Mouse (Mus musculus) G1E (cell line): ENCODE measurements around the gene Tbc1d10a. TPM values are rescaled to one million over a fixed set of nuclear protein-coding genes. Genes with fewer than 3 reads are reported as not detected.

Experiments
- ATAC-seq: 2 replicates; pipeline ENCODE4 v1.8.0; 2016; ENCODE audit warnings: mild to moderate bottlenecking; ENCODE audit not compliant: insufficient number of reproducible peaks, poor library complexity, low FRiP score, severe bottlenecking; ENCODE audit errors: extremely low read depth
- DNase-seq: peaks from one replicate; pipeline ENCODE4 v3.0.0; 2012; ENCODE audit warnings: low spot score
- H3K27me3 ChIP-seq: 2 replicates; pipeline ENCODE4 v1.6.1; 2012; ENCODE audit warnings: mild to moderate bottlenecking, low read length, inconsistent platforms; ENCODE audit not compliant: insufficient read depth
- H3K36me3 ChIP-seq: replicated peaks from 2 replicates; pipeline ENCODE3; 2012; ENCODE audit warnings: mild to moderate bottlenecking, inconsistent platforms
- H3K4me1 ChIP-seq: 2 replicates; pipeline ENCODE4 v1.6.1; 2012; ENCODE audit warnings: low read depth, low read length, inconsistent platforms, mixed read lengths; ENCODE audit not compliant: insufficient read depth
- H3K4me3 ChIP-seq: 2 replicates; pipeline ENCODE4 v1.5.1; 2012; ENCODE audit warnings: low read depth, mild to moderate bottlenecking, inconsistent platforms, low read length, moderate library complexity, mixed read lengths
- H3K9me3 ChIP-seq: replicated peaks from 2 replicates; pipeline ENCODE4 v1.6.1; 2012; ENCODE audit warnings: inconsistent platforms
- CTCF ChIP-seq: IDR thresholded peaks from 2 replicates; pipeline ENCODE4 v1.5.1; 2012; ENCODE audit warnings: low read depth, low read length, inconsistent platforms, mixed read lengths
- GATA1 ChIP-seq: IDR thresholded peaks from 2 replicates; pipeline ENCODE4 v1.6.1; 2012; ENCODE audit warnings: borderline replicate concordance, low read length, inconsistent platforms, mixed read lengths
- GATA2 ChIP-seq: IDR thresholded peaks from 2 replicates; pipeline ENCODE4 v1.6.1; 2012; ENCODE audit warnings: low read depth, low read length, inconsistent platforms, borderline replicate concordance
- POLR2AphosphoS5 ChIP-seq: IDR thresholded peaks from 2 replicates; pipeline ENCODE4 v1.6.1; 2012; ENCODE audit warnings: low read depth, low read length, inconsistent platforms; ENCODE audit not compliant: insufficient replicate concordance
- TAL1 ChIP-seq: conservative IDR thresholded peaks from 2 replicates; pipeline ENCODE4 v1.6.1; 2012; ENCODE audit warnings: low read depth, low read length, inconsistent platforms, mixed read lengths
- polyA plus RNA-seq: library from polyadenylated mRNA; stranded (reverse); fragments of >175 nt; gene quantifications from 2 replicates; pipeline ENCODE4 v1.2.3, GENCODE M21; 2012
- total RNA-seq, 2 experiments: library from RNA; stranded (forward) in 1 of 2; stranded (reverse) in 1 of 2; fragments of 200-1000 nt in 1 of 2; fragments of >200 nt in 1 of 2; fragmentation: Nextera tagmentation in 1 of 2; gene quantifications; 2 replicates each; pipeline ENCODE4 v1.2.3; 2014 to 2017

The Tbc1d10a gene
- total and polyA plus RNA-seq, 3 experiments = 5.0 to 24.1 (median 20.8) TPM

DNA sequence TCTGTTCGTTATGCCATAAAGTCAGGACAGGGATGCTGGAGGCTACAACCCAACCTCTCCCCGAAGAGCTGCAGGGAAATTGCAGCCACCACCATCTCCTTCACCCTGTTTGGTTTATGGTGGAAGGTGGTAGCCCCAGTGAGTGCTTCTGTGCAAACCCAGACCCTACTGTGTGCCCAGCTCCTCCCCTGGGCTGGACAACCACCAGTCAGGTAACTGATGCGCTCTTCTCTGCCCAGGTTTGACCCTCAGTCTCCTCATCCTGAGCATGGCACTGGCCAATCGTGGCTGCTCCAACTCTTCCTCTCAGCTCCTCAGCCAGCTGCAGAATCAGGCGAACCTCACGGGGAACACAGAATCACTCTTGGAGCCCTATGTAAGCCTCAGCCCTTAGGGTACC, 51.6 kb downstream of the Tbc1d10a start:
- DNase-seq = no peak
- peaks cover 6% of the 10 kb centered on the region for H3K9me3 ChIP-seq
- peaks cover 79% of the 10 kb centered on the region for H3K4me1 ChIP-seq
- peak overlapping the region; percentile 80 for H3K4me3 ChIP-seq
- no peaks in the 10 kb centered on the region for H3K27me3 ChIP-seq
- TF ChIP-seq POLR2AphosphoS5 (no peak), GATA1 (no peak), GATA2 (no peak), CTCF (no peak), TAL1 (no peak)
- ATAC-seq = no peak
- H3K36me3 ChIP-seq = peaks cover 59% of the 10 kb centered on the region

DNA sequence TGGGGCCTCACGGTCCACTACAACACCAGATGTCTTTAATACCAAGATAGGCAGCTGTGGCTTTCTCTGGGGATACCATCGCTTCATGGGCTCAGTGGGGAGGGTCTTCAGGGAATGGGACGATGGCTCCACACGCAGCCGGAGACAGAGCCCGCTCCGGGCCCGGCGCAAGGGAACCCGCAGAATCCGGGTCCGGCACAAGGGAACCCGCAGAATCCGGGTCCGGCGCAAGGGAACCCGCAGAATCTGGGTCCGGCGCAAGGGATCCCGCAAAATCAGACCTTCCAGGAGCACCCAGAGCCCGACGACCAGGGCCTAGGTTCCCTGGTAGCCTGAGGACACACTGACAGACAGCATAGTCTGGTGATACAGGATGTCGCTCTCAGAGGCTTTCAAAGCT, 53.1 kb downstream of the Tbc1d10a start:
- Histone ChIP-seq H3K4me3 (peak overlapping the region; percentile 10; the same call in 1 of the 2 replicates), H3K4me1 (peaks cover 69% of the 10 kb centered on the region), H3K36me3 (peaks cover 49% of the 10 kb centered on the region), H3K27me3 (no peaks in the 10 kb centered on the region), H3K9me3 (peaks cover 6% of the 10 kb centered on the region)
- no peak for ATAC-seq
- TF ChIP-seq GATA1 (no peak), TAL1 (no peak), CTCF (no peak), GATA2 (no peak), POLR2AphosphoS5 (no peak)
- no peak for DNase-seq

DNA sequence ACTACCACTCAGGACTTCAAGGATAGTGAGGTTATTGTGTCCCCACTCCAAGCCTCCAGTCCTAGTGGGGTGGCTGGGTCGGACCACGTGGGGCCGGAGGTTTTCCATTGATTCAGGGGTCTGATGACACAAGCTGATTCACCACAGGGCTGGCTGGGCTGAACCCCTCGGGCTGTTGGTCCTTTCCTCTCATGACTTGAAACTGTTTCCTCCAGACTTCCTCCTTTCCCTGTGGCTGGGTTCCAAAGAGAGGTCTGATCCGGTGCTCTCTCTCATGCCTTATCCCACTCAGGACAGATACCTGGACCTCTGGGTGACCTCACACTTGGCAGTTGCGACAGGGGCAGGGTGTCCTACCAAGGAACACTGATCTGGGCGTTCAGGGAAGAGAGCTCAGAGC, 53.6 kb downstream of the Tbc1d10a start:
- TF ChIP-seq CTCF = no peak
- no peak for TF ChIP-seq POLR2AphosphoS5
- TF ChIP-seq TAL1 = no peak
- peaks cover 66% of the 10 kb centered on the region for H3K4me1 ChIP-seq
- H3K9me3 ChIP-seq = peaks cover 6% of the 10 kb centered on the region
- ATAC-seq = no peak
- no peak for DNase-seq
- H3K36me3 ChIP-seq = peaks cover 48% of the 10 kb centered on the region
- no peaks in the 10 kb centered on the region for H3K27me3 ChIP-seq
- peak overlapping the region; percentile 10; the same call in 1 of the 2 replicates for H3K4me3 ChIP-seq

DNA sequence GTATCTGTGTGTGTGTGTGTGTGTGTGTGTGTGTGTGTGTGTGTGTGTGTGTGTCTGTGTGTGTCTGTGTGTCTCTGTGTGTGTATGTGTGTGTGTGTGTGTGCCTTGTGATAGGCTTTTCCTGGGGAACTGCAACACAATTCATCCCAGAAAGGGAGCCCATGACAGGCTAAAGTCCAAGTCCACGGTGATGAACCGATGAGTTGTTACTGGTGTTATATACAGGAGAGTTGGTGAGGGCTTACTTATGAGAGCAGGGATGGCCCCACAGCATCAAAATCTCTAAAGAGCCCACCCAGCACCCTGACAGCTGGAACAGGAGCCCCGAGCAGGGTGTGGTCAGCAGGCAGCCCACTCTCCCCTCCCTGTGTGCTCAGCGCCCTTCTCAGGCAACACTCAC, 54.6 kb downstream of the Tbc1d10a start:
- Histone ChIP-seq H3K4me1 (peaks cover 65% of the 10 kb centered on the region), H3K36me3 (peaks cover 48% of the 10 kb centered on the region), H3K27me3 (no peaks in the 10 kb centered on the region), H3K4me3 (no peak overlapping the region; the same call in 1 of the 2 replicates), H3K9me3 (peaks cover 6% of the 10 kb centered on the region)
- DNase-seq (no peak), ATAC-seq (no peak)
- no peak for TF ChIP-seq TAL1
- no peak for TF ChIP-seq POLR2AphosphoS5
- no peak for TF ChIP-seq CTCF
- TF ChIP-seq GATA2 = no peak
- no peak for TF ChIP-seq GATA1

DNA sequence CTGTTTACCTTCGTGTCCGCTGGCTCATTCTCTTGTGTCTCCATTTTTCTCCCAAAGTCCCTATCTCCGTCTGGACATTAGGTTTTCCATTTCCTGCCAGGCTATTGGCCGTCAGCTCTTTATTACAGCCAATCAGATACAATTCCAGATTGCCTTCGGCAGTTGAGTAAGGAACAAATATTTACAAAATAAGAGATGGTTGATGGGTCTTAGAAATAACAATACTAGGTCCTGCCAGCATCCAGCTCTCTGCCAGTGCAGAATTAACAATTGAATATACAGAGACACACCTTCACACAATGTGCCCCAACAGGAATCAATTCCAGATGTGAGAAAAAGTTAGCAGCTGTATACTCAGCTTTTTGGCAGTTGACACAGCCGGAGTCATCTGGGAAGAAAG, 59.5 kb downstream of the Tbc1d10a start:
- ATAC-seq = no peak
- Histone ChIP-seq H3K9me3 (no peaks in the 10 kb centered on the region), H3K36me3 (peaks cover 13% of the 10 kb centered on the region), H3K27me3 (no peaks in the 10 kb centered on the region), H3K4me1 (peaks cover 41% of the 10 kb centered on the region), H3K4me3 (no peak overlapping the region)
- no peak for DNase-seq
- TF ChIP-seq POLR2AphosphoS5 = no peak
- no peak for TF ChIP-seq GATA1
- no peak for TF ChIP-seq GATA2
- no peak for TF ChIP-seq TAL1
- no peak for TF ChIP-seq CTCF

DNA sequence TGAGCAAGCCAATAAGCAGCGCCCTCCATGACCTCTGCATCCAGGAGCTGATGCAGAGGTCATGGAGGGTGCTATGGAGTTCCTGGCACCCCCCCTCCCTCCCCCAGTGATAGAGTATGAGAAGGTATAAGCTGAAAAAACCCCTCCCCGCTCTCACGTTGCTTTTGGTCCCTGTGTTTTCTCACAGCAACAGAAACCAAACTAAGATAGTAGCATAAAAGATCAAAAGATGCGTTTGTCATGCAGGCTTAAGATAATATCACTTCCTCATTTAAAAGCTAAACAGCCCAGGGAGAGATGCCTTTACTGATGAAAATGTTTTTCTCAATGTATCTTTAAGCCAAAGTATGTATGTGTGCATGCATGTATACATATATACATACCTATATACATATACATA, 60.0 kb downstream of the Tbc1d10a start:
- peaks cover 40% of the 10 kb centered on the region for H3K4me1 ChIP-seq
- no peaks in the 10 kb centered on the region for H3K9me3 ChIP-seq
- peak; percentile 15; the same call in 1 of the 2 replicates for ATAC-seq
- no peak for TF ChIP-seq GATA2
- TF ChIP-seq CTCF = no peak
- no peak for TF ChIP-seq TAL1
- H3K36me3 ChIP-seq = peaks cover 8% of the 10 kb centered on the region
- peaks cover 4% of the 10 kb centered on the region; the same call in 1 of the 2 replicates for H3K27me3 ChIP-seq
- DNase-seq = no peak
- H3K4me3 ChIP-seq = no peak overlapping the region
